Mouse (Mus musculus) bone marrow macrophage, adult 2 months (primary cell): ENCODE measurements around the gene Rreb1.

Source experiments
- CTCF ChIP-seq: IDR thresholded peaks from 2 replicates; pipeline ENCODE4 v1.5.1; 2012; ENCODE audit warnings: low read depth, mild to moderate bottlenecking, low read length, moderate library complexity
- POLR2A ChIP-seq: IDR thresholded peaks from 2 replicates; pipeline ENCODE4 v1.6.1; 2012; ENCODE audit warnings: mild to moderate bottlenecking, low read depth, low read length, borderline replicate concordance

DNA sequence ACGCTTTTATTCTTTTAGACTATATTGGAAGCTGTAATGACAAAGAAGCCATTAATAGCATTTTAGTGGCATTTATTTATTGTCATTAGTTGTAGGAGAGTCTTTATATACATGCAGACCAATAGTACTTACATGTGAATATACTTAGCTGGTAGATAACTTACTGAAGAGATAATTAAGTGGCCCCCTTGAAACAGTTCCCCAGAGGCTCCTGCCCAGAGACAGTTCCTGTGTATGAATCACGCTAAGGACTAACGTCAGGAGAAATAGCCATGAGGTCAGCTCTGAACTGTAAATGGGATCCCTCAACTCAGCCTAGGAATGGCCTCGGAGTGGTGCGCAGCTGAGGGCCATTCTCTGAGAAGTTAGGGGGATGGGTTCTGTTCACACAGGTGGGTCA is 73.4 kb downstream of the Rreb1 start:
- no peak for TF ChIP-seq CTCF
- TF ChIP-seq POLR2A: no peak
